Mouse (Mus musculus): ENCODE data around the gene Asb6. TPM values are rescaled to one million over a fixed set of nuclear protein-coding genes. Genes with fewer than 3 reads are reported as not detected.
A peak's percentile ranks its signal among the peaks of the same experiment; 100 is the strongest.

Asb6 gene
- polyA plus RNA-seq, 1 experiment from 2014 or later: 47.5 TPM

GRCm38 (mm10) chr2:30827749-30828475, 2.2 kb downstream of the Asb6 start:
- Histone ChIP-seq H3K36me3 (replicated peaks) (peaks cover 6% of the 10 kb centered on the region), H3K27me3 (replicated peaks) (no peaks in the 10 kb centered on the region), H3K9ac (peak overlapping the region; percentile 95), H3K4me3 (peak overlapping the region; percentile 95), H3K4me1 (peaks cover 17% of the 10 kb centered on the region), H3K4me2 (peak overlapping the region; percentile 95), H3K9me3 (no peaks in the 10 kb centered on the region), H3K27ac (peak overlapping the region; percentile 73)
- peak; percentile 91 for ATAC-seq (replicated peaks)
- WGBS: under 1% methylated on average over 63 of the region's 63 CpGs

GRCm38 (mm10) chr2:30826825-30827748, 3.0 kb downstream of the Asb6 start:
- no peaks in the 10 kb centered on the region for H3K9me3 ChIP-seq
- peaks cover 17% of the 10 kb centered on the region for H3K4me1 ChIP-seq
- H3K36me3 ChIP-seq (replicated peaks): peaks cover 14% of the 10 kb centered on the region
- WGBS: 36% methylated on average over 26 of the region's 26 CpGs
- peak overlapping the region; percentile 95 for H3K4me2 ChIP-seq
- peak overlapping the region; percentile 95 for H3K9ac ChIP-seq
- peak overlapping the region; percentile 73 for H3K27ac ChIP-seq
- H3K27me3 ChIP-seq (replicated peaks): no peaks in the 10 kb centered on the region
- peak overlapping the region; percentile 95 for H3K4me3 ChIP-seq
- no peak; the same call in 1 of the 2 replicates for ATAC-seq (replicated peaks)

- no peak for ATAC-seq (replicated peaks)
- Histone ChIP-seq H3K36me3 (replicated peaks) (peaks cover 35% of the 10 kb centered on the region), H3K27ac (no peak overlapping the region)
Observed at GRCm38 (mm10) chr2:30823385-30824153, 6.6 kb downstream of the Asb6 start.

GRCm38 (mm10) chr2:30822460-30822859, 7.7 kb downstream of the Asb6 start:
- no peaks in the 10 kb centered on the region for H3K9me3 ChIP-seq
- no peak for ATAC-seq (replicated peaks)
- no peak overlapping the region for H3K9ac ChIP-seq
- peaks cover 13% of the 10 kb centered on the region for H3K4me1 ChIP-seq
- 94% methylated on average over 8 of the region's 8 CpGs for whole genome bisulfite sequencing
- no peak overlapping the region for H3K4me2 ChIP-seq
- no peak overlapping the region for H3K4me3 ChIP-seq
- H3K27ac ChIP-seq: no peak overlapping the region
- H3K27me3 ChIP-seq (replicated peaks): no peaks in the 10 kb centered on the region
- H3K36me3 ChIP-seq (replicated peaks): peaks cover 35% of the 10 kb centered on the region

More at GRCm38 (mm10) chr2:30823385-30824153, 6.6 kb downstream of the Asb6 start:
- H3K9me3 ChIP-seq: no peaks in the 10 kb centered on the region
- H3K4me3 ChIP-seq: no peak overlapping the region
- whole genome bisulfite sequencing: 70% methylated on average over 13 of the region's 13 CpGs
- no peak overlapping the region for H3K4me2 ChIP-seq
- H3K9ac ChIP-seq: no peak overlapping the region
- H3K4me1 ChIP-seq: peaks cover 17% of the 10 kb centered on the region
- no peaks in the 10 kb centered on the region for H3K27me3 ChIP-seq (replicated peaks)

GRCm38 (mm10) chr2:30821073-30821472, 9.1 kb downstream of the Asb6 start:
- H3K9ac ChIP-seq: no peak overlapping the region
- peaks cover 43% of the 10 kb centered on the region for H3K36me3 ChIP-seq (replicated peaks)
- H3K4me2 ChIP-seq: no peak overlapping the region
- H3K4me1 ChIP-seq: no peaks in the 10 kb centered on the region
- no peak overlapping the region for H3K27ac ChIP-seq
- H3K27me3 ChIP-seq (replicated peaks): no peaks in the 10 kb centered on the region
- no peaks in the 10 kb centered on the region for H3K9me3 ChIP-seq
- ATAC-seq (replicated peaks): no peak
- H3K4me3 ChIP-seq: no peak overlapping the region
- 95% methylated on average over 3 of the region's 3 CpGs for WGBS

GRCm38 (mm10) chr2:30819873-30820272, 10.3 kb downstream of the Asb6 start:
- 94% methylated on average over 5 of the region's 5 CpGs for WGBS
- no peaks in the 10 kb centered on the region for H3K4me1 ChIP-seq
- no peak overlapping the region for H3K4me2 ChIP-seq
- no peak for ATAC-seq (replicated peaks)
- no peak overlapping the region for H3K4me3 ChIP-seq
- no peaks in the 10 kb centered on the region for H3K9me3 ChIP-seq
- no peaks in the 10 kb centered on the region for H3K27me3 ChIP-seq (replicated peaks)
- H3K27ac ChIP-seq: no peak overlapping the region
- H3K36me3 ChIP-seq (replicated peaks): peaks cover 42% of the 10 kb centered on the region
- no peak overlapping the region for H3K9ac ChIP-seq

GRCm38 (mm10) chr2:30816383-30816782, 13.8 kb downstream of the Asb6 start:
- Histone ChIP-seq H3K9me3 (no peaks in the 10 kb centered on the region), H3K4me1 (no peaks in the 10 kb centered on the region), H3K27me3 (replicated peaks) (no peaks in the 10 kb centered on the region), H3K27ac (no peak overlapping the region), H3K4me3 (no peak overlapping the region), H3K36me3 (replicated peaks) (peaks cover 31% of the 10 kb centered on the region), H3K9ac (no peak overlapping the region), H3K4me2 (no peak overlapping the region)
- ATAC-seq (replicated peaks): no peak
- WGBS: 85% methylated on average over 1 of the region's 1 CpGs

GRCm38 (mm10) chr2:30810573-30810972, 19.6 kb downstream of the Asb6 start:
- ATAC-seq (replicated peaks): no peak
- Histone ChIP-seq H3K9me3 (no peaks in the 10 kb centered on the region), H3K9ac (no peak overlapping the region; the same call in 1 of the 2 replicates), H3K4me2 (no peak overlapping the region), H3K4me3 (no peak overlapping the region), H3K27me3 (replicated peaks) (no peaks in the 10 kb centered on the region), H3K27ac (no peak overlapping the region), H3K4me1 (peaks cover 29% of the 10 kb centered on the region), H3K36me3 (replicated peaks) (peaks cover 4% of the 10 kb centered on the region)
- 93% methylated on average over 7 of the region's 7 CpGs for WGBS

- WGBS: 86% methylated on average over 5 of the region's 5 CpGs
- no peak overlapping the region for H3K9ac ChIP-seq
- no peaks in the 10 kb centered on the region for H3K9me3 ChIP-seq
- H3K27me3 ChIP-seq (replicated peaks): no peaks in the 10 kb centered on the region
- peaks cover 29% of the 10 kb centered on the region for H3K4me1 ChIP-seq
- H3K4me3 ChIP-seq: no peak overlapping the region
- H3K4me2 ChIP-seq: peak overlapping the region; percentile 77
- peaks cover 4% of the 10 kb centered on the region for H3K36me3 ChIP-seq (replicated peaks)
- no peak for ATAC-seq (replicated peaks)
- H3K27ac ChIP-seq: no peak overlapping the region
Observed at GRCm38 (mm10) chr2:30809503-30809902, 20.6 kb downstream of the Asb6 start.

GRCm38 (mm10) chr2:30808296-30808655, 21.9 kb downstream of the Asb6 start:
- peaks cover 29% of the 10 kb centered on the region for H3K4me1 ChIP-seq
- H3K27me3 ChIP-seq (replicated peaks): no peaks in the 10 kb centered on the region; the same call in 1 of the 2 replicates
- H3K27ac ChIP-seq: peak overlapping the region; percentile 75
- 2% methylated on average over 10 of the region's 10 CpGs for WGBS
- peak overlapping the region; percentile 70 for H3K9ac ChIP-seq
- H3K36me3 ChIP-seq (replicated peaks): peaks cover 3% of the 10 kb centered on the region; the same call in 1 of the 2 replicates
- no peak; the same call in none of the 2 replicates for ATAC-seq (replicated peaks)
- no peaks in the 10 kb centered on the region for H3K9me3 ChIP-seq
- peak overlapping the region; percentile 59 for H3K4me3 ChIP-seq
- peak overlapping the region; percentile 77 for H3K4me2 ChIP-seq

- peak within 1 kb of the TSS; percentile 59 for H3K4me3 ChIP-seq
- peak within 1 kb of the TSS; percentile 77 for H3K4me2 ChIP-seq
- under 1% methylated on average over 41 of the region's 44 CpGs for WGBS
- H3K9ac ChIP-seq: peak within 1 kb of the TSS; percentile 70
- H3K27me3 ChIP-seq (replicated peaks): no peaks in the 10 kb centered on the region; the same call in 1 of the 2 replicates
- ATAC-seq (replicated peaks): peak; percentile 97
- H3K27ac ChIP-seq: peak within 1 kb of the TSS; percentile 75
- no peaks in the 10 kb centered on the region for H3K9me3 ChIP-seq
- peaks cover 29% of the 10 kb centered on the region for H3K4me1 ChIP-seq
- H3K36me3 ChIP-seq (replicated peaks): no peaks in the 10 kb centered on the region
Observed at GRCm38 (mm10) chr2:30807648-30808295, 22.4 kb downstream of the Asb6 start, which contains the start of gene Ntmt1. Gene Ntmt1, plus strand, starts transcription at chr2:30807826.

Data from midbrain, embryonic 15.5 days (tissue).